Mouse (Mus musculus) lung, postnatal 14 days (tissue): ENCODE data around the gene Ptpn13.

Experiments
- DNase-seq: peaks from one replicate; pipeline ENCODE4 v3.0.0; 2021

The Ptpn13 gene

DNA sequence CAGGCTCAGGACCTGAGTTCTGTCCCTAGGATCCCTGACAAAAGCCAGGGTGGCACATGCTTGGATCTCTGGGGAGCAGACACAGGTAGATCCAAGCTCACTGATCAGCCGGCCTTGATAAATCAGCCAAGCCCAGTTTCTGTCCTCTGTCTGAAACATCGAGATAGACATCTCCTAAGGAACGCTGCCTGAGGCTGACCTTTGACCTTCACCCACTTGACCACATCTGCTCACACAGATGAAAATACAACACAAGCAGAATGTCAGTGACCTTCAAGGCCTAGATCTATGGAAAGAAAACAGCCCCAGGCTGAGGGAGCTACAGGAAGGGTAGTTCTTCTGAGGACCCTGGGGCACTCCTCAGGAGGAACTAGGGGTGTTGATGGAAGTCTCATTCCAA is 97.4 kb downstream of the Ptpn13 start:
- no peak for DNase-seq

DNA sequence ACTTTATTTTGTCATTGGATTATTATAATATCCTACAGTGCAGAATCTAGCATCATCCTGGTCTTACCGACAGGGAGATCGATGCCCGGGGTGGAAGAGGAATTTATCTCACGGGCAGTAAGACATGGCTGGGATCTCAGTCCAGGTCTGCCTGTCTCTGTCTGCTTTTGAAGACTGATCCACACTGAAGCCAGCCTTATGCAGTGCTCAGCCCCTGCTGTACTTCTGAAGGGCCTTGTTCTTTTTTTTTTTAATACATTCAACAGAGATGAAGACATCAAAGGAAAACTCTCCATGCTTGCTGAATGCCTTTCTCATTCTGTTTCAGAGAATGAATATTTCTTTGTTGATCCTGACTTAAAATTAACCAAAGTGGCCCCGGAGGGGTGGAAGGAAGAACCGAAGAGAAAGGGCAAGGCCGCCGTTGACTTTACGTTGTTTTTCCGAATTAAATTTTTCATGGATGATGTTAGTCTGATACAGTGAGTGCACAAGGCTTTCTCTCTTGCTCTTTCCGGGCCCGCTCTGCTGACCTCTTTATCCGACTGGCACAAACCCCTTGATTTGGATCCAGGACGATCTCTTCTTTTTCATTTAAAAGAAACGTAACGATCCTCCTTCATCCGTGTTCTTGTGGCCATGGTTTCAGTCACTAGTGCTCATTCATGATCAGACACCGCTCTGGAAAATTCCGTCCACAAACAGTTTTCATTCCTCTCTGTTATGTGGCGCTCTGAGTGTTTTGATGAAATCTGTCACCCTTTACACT is 101.9 kb downstream of the Ptpn13 start:
- no peak for DNase-seq

DNA sequence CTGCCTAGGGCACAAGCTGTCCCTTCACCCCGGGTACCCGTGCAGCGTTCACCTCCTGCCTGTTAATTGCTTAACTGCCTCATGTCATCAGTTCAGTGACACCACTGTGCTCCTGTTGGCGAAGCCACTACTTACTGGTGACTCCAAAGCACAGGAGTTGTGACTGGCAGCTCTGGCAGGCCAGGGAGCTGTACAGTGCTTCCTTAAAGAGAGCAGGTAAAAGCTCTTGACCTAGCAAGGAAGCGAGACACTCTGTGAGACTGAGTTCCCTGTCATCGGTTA is 102.4 kb downstream of the Ptpn13 start:
- DNase-seq = no peak

DNA sequence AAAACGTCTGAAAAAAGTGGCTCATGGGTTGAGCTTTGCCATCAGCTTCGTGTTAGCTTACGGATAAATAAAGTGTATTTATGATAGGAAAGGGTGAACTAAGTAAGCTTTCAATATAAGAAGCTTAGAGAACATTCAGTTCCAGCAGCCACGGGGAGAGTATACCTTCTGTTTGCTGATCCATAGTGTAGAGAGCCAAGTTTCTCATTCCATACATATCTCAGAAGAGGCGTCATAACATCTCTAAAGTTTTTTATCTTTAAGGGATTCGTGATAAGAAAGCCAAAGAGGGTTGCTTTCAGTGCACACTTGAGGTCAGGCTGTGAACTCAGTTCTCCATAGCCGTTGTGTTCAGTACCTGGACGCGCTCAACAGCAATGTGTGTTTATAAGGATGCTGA is 105.2 kb downstream of the Ptpn13 start:
- DNase-seq = no peak

DNA sequence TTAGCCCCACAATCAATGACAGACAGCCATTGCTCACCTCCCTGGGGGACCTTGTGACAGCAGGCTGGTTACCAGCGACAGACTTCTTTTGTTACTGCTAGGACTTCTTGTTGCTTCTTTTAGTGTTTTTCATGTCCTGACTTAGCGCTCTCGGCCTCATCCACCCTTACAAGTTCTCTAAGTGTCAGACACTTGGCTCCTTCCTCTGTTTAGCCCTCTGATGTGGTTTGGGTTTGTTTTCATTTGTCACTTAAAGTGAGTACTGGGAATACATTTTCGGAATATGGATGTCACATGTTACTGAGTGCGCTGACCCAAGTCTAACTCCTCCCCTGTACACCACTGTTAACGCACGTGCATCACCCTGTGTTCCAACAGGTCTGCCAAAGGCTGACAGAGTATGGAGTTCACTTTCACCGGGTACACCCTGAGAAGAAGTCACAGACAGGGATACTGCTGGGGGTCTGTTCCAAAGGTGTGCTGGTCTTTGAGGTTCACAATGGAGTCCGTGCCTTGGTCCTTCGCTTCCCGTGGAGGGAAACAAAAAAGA is 107.9 kb downstream of the Ptpn13 start:
- DNase-seq = no peak

DNA sequence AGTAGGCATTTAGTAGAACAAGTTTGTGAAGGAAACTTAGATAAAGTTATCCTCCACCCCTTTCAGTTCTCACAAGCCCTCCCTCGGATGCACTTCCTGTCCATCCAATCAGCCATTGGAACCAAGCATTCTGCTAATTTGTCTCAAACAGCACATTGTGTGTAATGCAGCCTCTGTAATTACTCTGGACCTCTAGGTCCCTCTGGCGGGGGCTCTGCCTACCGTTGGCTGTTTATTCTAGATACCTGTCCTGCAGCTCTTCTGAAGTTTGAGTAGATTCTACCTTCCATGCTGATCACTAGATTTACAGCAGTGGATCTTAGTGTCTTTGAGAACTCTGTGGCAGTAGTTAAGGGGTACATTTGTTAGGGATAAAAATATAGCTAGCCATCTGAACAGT is 109.5 kb downstream of the Ptpn13 start:
- DNase-seq = no peak

DNA sequence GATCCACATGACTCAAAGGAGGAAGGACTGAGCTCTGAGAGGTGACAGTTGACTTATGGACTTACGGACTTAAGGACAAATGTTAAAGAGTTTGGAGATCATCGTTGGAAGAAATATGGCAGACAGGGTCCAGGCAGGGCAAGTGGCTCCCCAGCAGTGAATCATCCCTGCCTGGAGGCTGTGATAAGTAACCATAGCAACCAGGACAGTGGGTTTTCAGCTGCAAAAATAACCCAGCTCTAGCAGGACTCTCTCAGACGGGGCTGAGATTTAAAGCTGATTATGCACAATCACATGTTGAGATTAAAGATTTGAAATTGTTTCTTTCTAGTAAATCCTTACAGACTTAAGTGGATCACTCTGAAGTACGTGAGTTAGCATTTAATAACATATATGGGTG is 112.4 kb downstream of the Ptpn13 start:
- DNase-seq = no peak

DNA sequence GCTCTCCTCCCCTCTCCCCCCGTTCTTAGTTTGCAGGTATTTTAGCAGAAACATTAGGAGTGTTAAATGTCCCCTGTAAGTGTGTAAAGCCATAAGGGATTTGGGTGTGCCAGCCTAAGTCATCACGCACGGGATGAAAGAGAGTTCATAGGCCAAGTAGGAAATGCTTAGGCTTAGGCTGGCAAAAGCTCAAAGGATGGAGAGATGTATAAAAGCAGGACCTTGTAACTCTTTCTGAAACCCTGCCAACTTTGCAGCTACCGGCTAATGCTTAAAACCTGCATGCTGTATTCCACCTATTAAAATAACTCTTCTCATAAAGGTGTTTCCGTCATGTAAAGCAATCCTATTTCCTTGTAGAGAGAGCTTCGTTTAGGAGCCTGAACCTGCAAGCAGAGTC is 115.6 kb downstream of the Ptpn13 start:
- no peak for DNase-seq

DNA sequence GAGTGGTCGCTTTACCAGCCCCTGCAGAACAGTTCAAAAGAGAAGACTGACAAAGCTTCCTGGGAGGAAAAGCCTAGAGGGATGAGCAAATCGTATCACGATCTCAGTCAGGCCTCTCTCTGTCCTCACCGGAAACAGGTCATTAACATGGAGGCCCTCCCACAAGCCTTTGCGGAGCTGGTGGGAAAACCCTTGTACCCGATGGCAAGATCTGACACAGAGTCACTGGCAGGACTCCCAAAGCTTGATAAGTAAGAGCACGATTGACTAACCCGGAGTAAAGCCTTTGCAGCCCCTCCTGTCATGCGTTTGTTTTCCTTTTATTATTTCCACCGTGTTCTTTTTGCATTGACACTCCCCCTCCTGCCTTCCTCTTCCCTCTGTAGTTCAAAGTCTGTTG is 116.1 kb downstream of the Ptpn13 start:
- DNase-seq = no peak

DNA sequence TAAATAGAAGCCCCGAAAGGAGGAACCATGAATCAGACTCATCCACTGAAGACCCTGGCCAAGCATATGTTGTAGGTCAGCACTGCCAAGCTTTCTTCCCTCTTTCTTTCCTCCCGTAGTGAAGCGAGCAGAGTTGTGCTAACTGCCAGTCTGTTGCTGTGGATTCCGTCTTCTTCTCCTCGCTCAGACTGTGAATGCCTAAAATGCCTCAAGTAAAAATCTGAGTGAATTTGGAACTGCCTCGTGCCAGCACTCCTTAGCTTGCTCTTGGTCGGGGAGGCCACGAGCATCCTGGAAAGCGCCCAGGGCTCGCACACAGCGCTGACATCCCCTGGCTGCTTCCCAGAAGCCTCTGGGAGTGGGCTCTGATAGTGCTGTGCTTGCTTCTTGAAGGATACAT is 116.5 kb downstream of the Ptpn13 start:
- no peak for DNase-seq

DNA sequence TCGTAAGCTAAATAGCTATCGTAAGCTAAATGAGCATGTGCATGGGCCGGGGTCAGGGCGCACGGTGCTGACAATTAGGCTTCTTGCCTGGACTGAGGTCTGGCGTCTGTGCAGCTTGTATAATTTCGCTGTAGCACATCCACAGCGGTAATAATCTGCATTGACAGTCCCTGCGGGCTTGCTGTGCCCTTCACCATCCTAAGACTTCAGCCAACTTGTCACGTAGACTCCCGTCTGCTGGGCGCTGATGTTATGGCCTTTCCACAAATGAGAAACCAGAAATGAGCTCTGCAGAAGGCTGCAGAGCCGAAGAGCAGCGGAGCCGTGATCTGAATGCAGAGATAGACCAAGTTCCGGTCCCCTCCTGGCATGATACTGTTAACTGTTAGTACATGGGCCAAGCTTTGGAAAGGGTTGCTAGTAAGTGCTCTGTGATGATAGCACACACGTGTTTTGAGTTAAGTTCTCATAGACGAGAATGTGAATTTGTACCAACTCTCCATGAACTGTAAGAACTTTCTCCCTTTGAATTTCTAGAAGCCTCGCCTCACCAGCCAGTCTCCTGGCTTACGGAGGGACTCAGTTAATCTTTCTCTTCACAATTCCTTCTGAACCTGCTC is 120.5 kb downstream of the Ptpn13 start:
- DNase-seq = no peak

DNA sequence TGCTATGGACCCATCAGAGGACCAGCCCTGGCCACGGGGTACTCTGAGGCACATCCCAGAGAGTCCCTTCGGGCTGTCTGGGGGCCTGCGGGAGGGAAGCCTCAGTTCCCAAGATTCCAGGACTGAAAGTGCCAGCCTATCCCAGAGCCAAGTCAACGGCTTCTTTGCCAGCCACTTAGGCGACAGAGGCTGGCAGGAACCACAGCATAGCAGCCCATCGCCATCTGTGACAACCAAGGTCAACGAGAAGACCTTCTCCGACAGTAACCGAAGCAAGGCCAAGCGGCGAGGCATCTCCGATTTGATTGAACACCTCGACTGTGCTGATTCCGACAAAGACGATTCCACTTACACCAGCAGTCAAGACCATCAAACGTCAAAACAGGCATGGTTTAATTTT is 129.8 kb downstream of the Ptpn13 start:
- DNase-seq = no peak

DNA sequence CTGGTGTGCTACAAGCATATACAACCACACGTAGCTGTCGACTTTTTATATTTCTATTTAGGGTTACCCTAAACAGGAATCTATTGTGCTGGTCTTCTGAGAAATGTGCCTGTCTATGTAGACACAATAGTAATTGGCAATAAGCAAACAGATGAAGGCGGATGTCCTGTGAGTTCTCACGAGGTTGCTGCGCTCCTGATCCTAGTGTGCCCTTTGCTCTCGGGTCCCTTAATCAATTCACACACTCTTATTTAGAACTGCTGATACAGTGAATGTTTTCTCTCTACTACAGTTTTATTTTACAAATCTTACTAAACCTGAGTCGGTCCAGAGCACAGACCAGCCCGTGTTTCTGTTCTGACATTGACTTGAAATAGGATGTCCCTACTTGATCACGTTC is 135.6 kb downstream of the Ptpn13 start:
- no peak for DNase-seq

DNA sequence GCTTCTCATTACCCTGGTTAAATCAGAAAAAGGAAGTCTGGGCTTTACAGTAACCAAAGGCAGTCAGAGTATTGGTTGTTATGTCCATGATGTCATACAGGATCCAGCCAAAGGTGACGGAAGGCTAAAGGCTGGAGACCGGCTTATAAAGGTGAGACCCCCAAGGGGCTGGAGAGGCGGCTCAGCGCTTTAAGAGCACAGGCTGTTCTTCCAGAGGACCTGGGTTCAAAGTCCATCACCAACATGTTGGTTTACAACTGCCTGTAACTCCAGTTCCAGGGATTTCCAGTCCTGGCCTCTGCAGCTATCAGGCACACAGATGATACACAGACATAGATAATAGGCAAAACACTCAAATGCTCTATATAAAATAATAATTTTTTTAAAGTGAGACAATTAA is 143.0 kb downstream of the Ptpn13 start:
- no peak for DNase-seq

DNA sequence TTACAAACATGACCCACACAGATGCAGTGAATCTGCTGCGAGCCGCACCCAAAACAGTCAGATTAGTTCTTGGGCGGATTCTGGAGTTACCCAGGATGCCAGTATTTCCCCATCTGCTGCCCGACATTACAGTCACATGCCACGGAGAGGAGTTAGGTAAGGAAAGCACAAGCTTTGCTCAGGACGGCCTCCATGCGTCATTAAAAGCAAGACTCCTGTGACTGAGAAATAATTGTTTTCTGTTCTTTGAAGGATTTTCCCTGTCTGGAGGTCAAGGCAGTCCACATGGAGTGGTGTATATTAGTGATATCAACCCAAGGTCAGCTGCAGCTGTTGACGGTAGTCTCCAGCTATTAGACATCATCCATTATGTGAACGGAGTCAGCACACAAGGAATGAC is 144.5 kb downstream of the Ptpn13 start:
- no peak for DNase-seq

DNA sequence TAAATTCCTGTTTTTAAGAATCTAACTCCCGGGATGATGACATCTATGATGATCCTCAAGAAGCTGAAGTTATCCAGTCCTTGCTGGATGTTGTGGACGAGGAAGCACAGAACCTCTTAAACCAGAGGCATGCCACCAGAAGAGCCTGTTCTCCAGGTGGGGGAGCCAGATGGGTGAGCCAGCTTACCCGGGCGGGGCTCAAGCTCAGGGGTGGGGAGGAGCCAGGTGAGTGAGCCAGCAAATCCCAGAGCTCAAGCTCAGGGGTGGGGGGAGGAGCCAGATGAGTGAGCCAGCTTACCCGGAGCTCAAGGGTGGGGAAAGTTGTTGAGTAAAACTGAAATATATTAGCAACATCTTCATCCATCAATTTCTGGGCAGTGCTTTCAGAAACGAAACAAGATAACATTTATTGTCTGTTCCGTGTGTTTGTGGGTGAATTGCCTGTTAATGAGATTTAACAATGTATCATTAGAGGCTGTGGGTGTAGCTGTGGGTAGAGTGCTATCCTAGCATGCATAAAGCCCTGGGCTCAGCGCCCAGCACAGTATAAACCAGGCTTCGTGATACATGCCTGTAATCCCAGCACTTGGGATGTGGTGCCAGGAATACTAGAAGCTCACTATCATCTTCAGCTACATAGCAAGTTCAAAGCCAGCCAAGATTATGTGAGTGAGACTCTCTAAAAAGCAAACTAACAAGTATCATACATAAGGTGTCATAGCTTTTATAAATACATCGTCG is 154.9 kb downstream of the Ptpn13 start:
- DNase-seq = no peak

DNA sequence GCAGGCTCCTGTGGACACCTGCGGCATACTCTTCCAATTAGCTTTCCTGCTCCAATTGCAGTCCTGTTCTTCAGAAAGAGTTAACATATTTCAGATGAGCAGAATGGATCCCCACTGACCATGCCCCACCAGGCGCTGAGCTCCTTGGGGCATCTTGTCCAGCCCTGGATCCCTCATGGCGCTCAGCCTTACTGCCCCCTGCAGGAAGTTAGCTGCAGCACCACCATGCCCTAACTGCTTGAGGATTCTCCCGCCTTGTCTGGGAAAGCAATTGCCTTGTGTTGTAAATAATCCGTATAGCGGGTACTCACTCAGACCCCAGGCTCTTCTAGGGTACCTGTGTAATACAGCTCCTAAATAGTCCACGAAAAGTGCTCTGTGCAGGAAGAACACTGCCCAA is 162.2 kb downstream of the Ptpn13 start:
- DNase-seq = no peak

DNA sequence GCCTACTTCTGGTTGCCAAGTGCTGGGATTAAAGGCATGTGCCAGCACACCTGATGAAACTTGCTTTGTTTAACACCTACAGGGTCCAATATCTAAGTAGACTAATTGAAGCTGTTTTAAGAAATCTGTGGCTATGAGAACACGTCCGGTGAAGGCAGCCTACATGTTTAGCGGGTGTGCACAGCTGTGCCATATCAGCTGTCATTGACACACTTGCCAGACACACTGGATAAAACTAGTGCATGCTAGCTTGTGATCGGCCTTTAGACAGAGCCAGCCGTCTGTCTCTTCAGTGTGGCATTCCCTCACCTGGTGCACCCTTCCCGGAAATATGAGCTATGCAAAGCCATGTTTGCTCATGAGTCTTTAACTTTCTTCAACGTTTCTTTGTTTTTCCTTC is 166.9 kb downstream of the Ptpn13 start:
- no peak for DNase-seq

DNA sequence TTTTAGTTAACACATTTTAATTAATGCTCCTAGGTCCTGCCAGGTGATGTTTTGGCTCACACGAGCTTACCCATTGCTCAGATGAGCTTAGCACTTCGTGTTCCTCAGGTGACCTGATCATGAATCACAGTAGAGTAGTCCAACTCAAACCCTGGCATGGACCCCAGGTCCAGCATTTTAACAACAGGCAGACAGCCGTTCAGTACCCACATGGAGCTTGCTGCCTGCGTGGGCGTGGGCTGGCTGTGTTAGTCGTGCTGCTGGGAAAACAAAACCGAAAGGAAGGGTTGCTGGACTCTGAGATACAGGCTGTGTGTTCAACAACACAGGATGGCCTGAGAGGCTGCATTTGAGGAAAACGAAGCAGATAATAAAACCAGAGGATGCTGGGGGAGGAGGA is 167.7 kb downstream of the Ptpn13 start:
- DNase-seq = no peak

DNA sequence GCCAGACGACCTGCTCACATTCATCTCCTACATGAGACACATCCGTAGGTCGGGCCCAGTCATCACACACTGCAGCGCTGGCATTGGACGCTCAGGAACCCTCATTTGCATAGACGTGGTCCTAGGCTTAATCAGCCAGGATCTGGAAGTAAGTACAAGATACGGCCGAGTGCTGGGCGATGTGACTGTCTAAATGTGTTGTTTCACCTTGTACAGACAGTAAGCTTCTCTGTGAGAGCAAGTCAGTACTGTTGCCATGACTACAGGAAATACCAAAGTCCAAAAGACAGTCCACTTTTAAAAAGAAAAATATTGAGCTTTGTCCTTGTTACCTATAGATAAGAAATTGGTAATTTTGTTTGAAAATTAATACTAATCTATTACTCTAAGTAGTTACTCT is 168.6 kb downstream of the Ptpn13 start:
- DNase-seq = no peak

DNA sequence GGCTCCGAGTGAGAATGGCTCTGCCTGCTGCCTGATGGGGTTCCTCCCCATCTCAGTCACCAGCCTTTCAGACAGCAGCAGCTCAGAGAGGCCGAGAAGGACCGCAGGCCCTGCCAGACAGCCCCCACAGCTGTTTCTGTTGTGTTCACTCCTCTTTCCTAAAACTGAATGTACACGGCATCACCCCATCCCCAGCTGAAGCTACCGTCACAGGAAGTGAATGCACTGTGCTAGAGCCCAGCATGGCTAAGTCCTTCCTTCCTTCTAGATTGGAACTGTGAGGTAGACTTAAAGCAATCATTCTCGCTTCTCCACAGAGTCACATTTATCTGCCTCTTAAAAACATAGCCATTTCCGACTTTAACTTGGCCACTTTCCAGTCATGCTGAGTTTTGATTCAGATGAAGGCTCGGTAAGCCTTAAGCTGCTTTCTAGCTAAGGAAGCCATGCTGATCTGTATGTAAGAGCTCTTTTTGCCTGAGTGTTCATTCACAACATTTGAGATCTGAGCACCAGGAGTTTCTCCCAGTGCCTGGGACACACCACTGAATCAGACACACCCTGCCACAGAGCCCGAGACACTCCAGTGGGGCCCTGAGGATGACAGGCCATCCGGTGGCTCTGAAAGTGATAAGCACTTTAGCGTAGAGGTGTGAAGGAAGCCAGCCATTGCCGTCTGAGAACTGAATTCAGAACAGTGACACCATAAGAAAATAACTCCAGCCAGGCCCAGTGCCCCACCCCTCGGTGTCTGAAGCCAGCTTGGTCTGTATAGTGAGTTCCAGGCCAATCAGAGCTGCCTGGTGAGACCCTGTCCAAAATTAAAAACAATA is 170.6 kb downstream of the Ptpn13 start:
- no peak for DNase-seq

DNA sequence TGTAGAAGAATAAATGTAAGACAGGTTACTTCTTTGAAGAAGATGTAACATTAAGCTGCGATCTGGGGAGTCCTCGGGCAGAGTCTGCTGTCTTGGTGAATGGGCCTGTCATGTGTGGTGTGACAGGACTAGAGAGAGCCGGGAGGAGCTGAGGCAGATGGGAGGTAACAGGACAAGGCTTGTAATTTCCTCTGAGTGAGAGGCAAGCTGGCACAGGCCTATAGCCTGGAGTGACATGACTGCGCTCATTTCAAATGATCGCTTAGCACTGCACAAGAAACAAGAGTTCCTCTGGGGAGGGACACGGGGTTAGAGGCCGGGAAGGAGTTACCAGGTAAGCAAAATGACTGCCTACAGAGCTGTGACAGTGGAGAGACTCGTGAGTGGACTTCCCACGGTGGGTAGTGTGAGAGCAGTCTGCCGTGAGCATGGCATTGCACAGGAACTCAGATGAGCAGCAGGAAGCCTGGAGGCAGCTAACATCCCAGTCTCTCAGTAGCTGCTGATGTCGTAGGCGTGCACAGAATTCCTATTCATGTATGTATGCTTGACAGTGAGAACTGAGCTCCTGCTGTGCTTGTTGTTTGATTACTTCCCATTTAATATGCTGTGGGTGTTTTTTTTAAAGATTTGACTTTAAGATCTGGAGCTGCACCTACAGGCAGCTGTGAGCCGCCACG is 171.6 kb downstream of the Ptpn13 start:
- no peak for DNase-seq

DNA sequence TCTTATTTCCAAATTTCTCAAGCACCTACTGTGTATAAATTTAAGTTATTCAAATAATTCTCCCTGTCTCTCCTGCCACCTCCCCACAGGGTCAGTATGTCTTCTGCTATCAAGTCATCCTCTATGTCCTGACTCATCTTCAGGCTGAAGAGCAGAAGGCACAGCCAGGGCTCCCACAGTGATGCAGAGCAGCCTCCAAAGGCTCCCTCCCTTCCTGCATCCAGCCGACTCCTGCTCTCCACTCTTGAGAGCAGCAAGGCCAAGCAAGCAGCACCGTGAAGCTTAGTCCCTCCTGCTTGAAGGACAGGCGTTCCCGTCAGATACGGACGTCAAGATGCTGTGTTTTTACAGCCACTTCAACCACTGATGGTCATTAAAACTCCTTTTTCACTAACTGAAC is 172.6 kb downstream of the Ptpn13 start:
- DNase-seq = no peak
